Mouse (Mus musculus) hindbrain, embryonic 15.5 days (tissue): ENCODE measurements at regions not wholly inside any gene's neighbourhood (a gene's known extent, or its start where the extent isn't known, plus 50 kb on each side); places are given as distances from the start of the nearest gene placed in this dataset.
"Not testable (repeated sequence)": the region's sequence is repeated elsewhere in the genome, so short reads cannot be mapped to it uniquely, and the experiment has no call there.

Experiments
- ATAC-seq: fragments of 200-750 bp; cut with Nextera tagmentation; 2 replicates; pipeline ENCODE4 v1.8.0; 2017; ENCODE audit warnings: low read depth, moderate number of reproducible peaks, moderate TSS enrichment; ENCODE audit not compliant: low FRiP score
- H3K27ac ChIP-seq: fragments of 300-500 bp; sonication (generic); replicated peaks from 2 replicates; pipeline ENCODE4 v1.5.1; 2015; ENCODE audit warnings: mild to moderate bottlenecking, inconsistent platforms
- H3K27me3 ChIP-seq: fragments of 300-500 bp; sonication (generic); 2 replicates; pipeline ENCODE4 v1.6.1; 2015; ENCODE audit warnings: control low read depth, inconsistent platforms
- H3K36me3 ChIP-seq: fragments of 300-500 bp; sonication (generic); 2 replicates; pipeline ENCODE4 v1.6.1; 2015; ENCODE audit warnings: control low read depth, inconsistent platforms
- H3K4me1 ChIP-seq: fragments of 300-500 bp; sonication (generic); replicated peaks from 2 replicates; pipeline ENCODE4 v1.6.1; 2015; ENCODE audit warnings: control low read depth, inconsistent platforms
- H3K4me2 ChIP-seq: fragments of 300-500 bp; sonication (generic); 2 replicates; pipeline ENCODE4 v1.6.1; 2015; ENCODE audit warnings: moderate library complexity, mild to moderate bottlenecking, inconsistent platforms
- H3K4me3 ChIP-seq: fragments of 300-500 bp; sonication (generic); 2 replicates; pipeline ENCODE4 v1.5.1; 2015; ENCODE audit warnings: mild to moderate bottlenecking, inconsistent platforms
- H3K9ac ChIP-seq: fragments of 300-500 bp; sonication (generic); 2 replicates; pipeline ENCODE4 v1.6.1; 2015; ENCODE audit warnings: inconsistent platforms
- H3K9me3 ChIP-seq: fragments of 300-500 bp; sonication (generic); 2 replicates; pipeline ENCODE4 v1.6.1; 2016; ENCODE audit warnings: control low read depth, inconsistent platforms
- WGBS: fragments of 180-500 bp; shearing (Covaris S2); methylation state at CpG from one replicate; pipeline ENCODE4 v1.1.7; 2015; 5-methylcytosine and 5-hydroxymethylcytosine counted together

- Histone ChIP-seq H3K27me3 (no peaks in the 10 kb centered on the region), H3K4me2 (no peak overlapping the region), H3K9me3 (no peaks in the 10 kb centered on the region), H3K36me3 (no peaks in the 10 kb centered on the region), H3K9ac (no peak overlapping the region), H3K27ac (no peak overlapping the region), H3K4me1 (no peaks in the 10 kb centered on the region), H3K4me3 (no peak overlapping the region)
- ATAC-seq, result no peak
- WGBS, result 92% methylated on average over 6 of the region's 6 CpGs
These were observed 181.9 kb upstream of the Npvf start for GRCm38 (mm10) chr6:50835997-50836625.

- H3K9me3 ChIP-seq, result no peaks in the 10 kb centered on the region
- no peaks in the 10 kb centered on the region for H3K4me1 ChIP-seq
- no peak overlapping the region for H3K27ac ChIP-seq
- WGBS, result 56% methylated on average over 9 of the region's 9 CpGs
- no peak overlapping the region for H3K9ac ChIP-seq
- no peak for ATAC-seq
- no peak overlapping the region for H3K4me2 ChIP-seq
- no peak overlapping the region for H3K4me3 ChIP-seq
- H3K27me3 ChIP-seq, result no peaks in the 10 kb centered on the region
- no peaks in the 10 kb centered on the region for H3K36me3 ChIP-seq
These were observed 186.6 kb upstream of the Npvf start for GRCm38 (mm10) chr6:50840826-50841225.

GRCm38 (mm10) chr6:50845246-50845645 is 191.0 kb upstream of the Npvf start:
- not testable (repeated sequence) for H3K9ac ChIP-seq, H3K4me3 ChIP-seq, H3K4me2 ChIP-seq, H3K36me3 ChIP-seq, ATAC-seq, H3K9me3 ChIP-seq, H3K27ac ChIP-seq, H3K4me1 ChIP-seq, H3K27me3 ChIP-seq
- WGBS, result 90% methylated on average over 2 of the region's 2 CpGs

- no peaks in the 10 kb centered on the region for H3K9me3 ChIP-seq
- peaks cover 10% of the 10 kb centered on the region for H3K4me1 ChIP-seq
- H3K36me3 ChIP-seq, result no peaks in the 10 kb centered on the region
- no peak overlapping the region for H3K9ac ChIP-seq
- WGBS, result 49% methylated on average over 18 of the region's 18 CpGs
- no peak overlapping the region for H3K4me3 ChIP-seq
- H3K27me3 ChIP-seq, result no peaks in the 10 kb centered on the region
- H3K27ac ChIP-seq, result 0 out of 2 replicates have a peak overlapping the region, but pooled peaks have one; percentile 55
- peak; percentile 42; the same call in 1 of the 2 replicates for ATAC-seq
- H3K4me2 ChIP-seq, result no peak overlapping the region
These were observed 192.7 kb upstream of the Npvf start for GRCm38 (mm10) chr6:50846740-50847516.

- Histone ChIP-seq H3K9ac (no peak overlapping the region), H3K4me2 (no peak overlapping the region), H3K27me3 (no peaks in the 10 kb centered on the region), H3K4me1 (peaks cover 10% of the 10 kb centered on the region), H3K9me3 (no peaks in the 10 kb centered on the region), H3K27ac (no peak overlapping the region), H3K36me3 (no peaks in the 10 kb centered on the region), H3K4me3 (no peak overlapping the region)
- ATAC-seq, result no peak
- WGBS, result 82% methylated on average over 7 of the region's 7 CpGs
These were observed 193.3 kb upstream of the Npvf start for GRCm38 (mm10) chr6:50847548-50847947.

- H3K4me1 ChIP-seq, result no peaks in the 10 kb centered on the region
- H3K4me2 ChIP-seq, result no peak overlapping the region
- H3K4me3 ChIP-seq, result no peak overlapping the region
- no peak overlapping the region for H3K9ac ChIP-seq
- 87% methylated on average over 4 of the region's 4 CpGs for WGBS
- ATAC-seq, result no peak
- no peaks in the 10 kb centered on the region for H3K27me3 ChIP-seq
- H3K27ac ChIP-seq, result no peak overlapping the region
- no peaks in the 10 kb centered on the region for H3K9me3 ChIP-seq
- no peaks in the 10 kb centered on the region for H3K36me3 ChIP-seq
These were observed 204.9 kb upstream of the Npvf start for GRCm38 (mm10) chr6:50859162-50859561.

GRCm38 (mm10) chr6:50877991-50878390 is 223.8 kb upstream of the Npvf start:
- no peak overlapping the region for H3K9ac ChIP-seq
- no peaks in the 10 kb centered on the region for H3K4me1 ChIP-seq
- WGBS, result 88% methylated on average over 5 of the region's 5 CpGs
- no peaks in the 10 kb centered on the region for H3K27me3 ChIP-seq
- no peak overlapping the region for H3K4me3 ChIP-seq
- no peak overlapping the region for H3K27ac ChIP-seq
- no peak for ATAC-seq
- no peaks in the 10 kb centered on the region for H3K9me3 ChIP-seq
- no peak overlapping the region for H3K4me2 ChIP-seq
- no peaks in the 10 kb centered on the region for H3K36me3 ChIP-seq

GRCm38 (mm10) chr6:50882298-50882697 is 228.1 kb upstream of the Npvf start:
- Histone ChIP-seq H3K9me3 (no peaks in the 10 kb centered on the region), H3K27ac (no peak overlapping the region), H3K9ac (no peak overlapping the region), H3K4me3 (no peak overlapping the region), H3K27me3 (no peaks in the 10 kb centered on the region), H3K4me2 (no peak overlapping the region), H3K4me1 (no peaks in the 10 kb centered on the region), H3K36me3 (no peaks in the 10 kb centered on the region)
- no peak for ATAC-seq
- 56% methylated on average over 3 of the region's 3 CpGs for WGBS

GRCm38 (mm10) chr6:50882759-50883158 is 228.5 kb upstream of the Npvf start:
- WGBS, result 72% methylated on average over 4 of the region's 4 CpGs
- no peak for ATAC-seq
- H3K4me1 ChIP-seq, result no peaks in the 10 kb centered on the region
- no peaks in the 10 kb centered on the region for H3K9me3 ChIP-seq
- no peak overlapping the region for H3K9ac ChIP-seq
- H3K4me2 ChIP-seq, result no peak overlapping the region
- H3K36me3 ChIP-seq, result no peaks in the 10 kb centered on the region
- no peak overlapping the region for H3K27ac ChIP-seq
- H3K4me3 ChIP-seq, result no peak overlapping the region
- no peaks in the 10 kb centered on the region for H3K27me3 ChIP-seq

GRCm38 (mm10) chr6:50885031-50885430 is 230.8 kb upstream of the Npvf start:
- Histone ChIP-seq H3K4me2 (no peak overlapping the region), H3K9me3 (no peaks in the 10 kb centered on the region), H3K36me3 (no peaks in the 10 kb centered on the region), H3K4me3 (no peak overlapping the region), H3K27ac (no peak overlapping the region), H3K9ac (no peak overlapping the region), H3K4me1 (peaks cover 2% of the 10 kb centered on the region), H3K27me3 (no peaks in the 10 kb centered on the region)
- no peak for ATAC-seq
- WGBS, result 93% methylated on average over 4 of the region's 4 CpGs

GRCm38 (mm10) chr6:50885771-50886360 is 231.6 kb upstream of the Npvf start:
- H3K36me3 ChIP-seq, result no peaks in the 10 kb centered on the region
- peaks cover 10% of the 10 kb centered on the region for H3K4me1 ChIP-seq
- no peak overlapping the region for H3K9ac ChIP-seq
- no peak overlapping the region for H3K4me2 ChIP-seq
- no peaks in the 10 kb centered on the region for H3K9me3 ChIP-seq
- no peak overlapping the region for H3K27ac ChIP-seq
- WGBS, result 83% methylated on average over 8 of the region's 8 CpGs
- no peaks in the 10 kb centered on the region for H3K27me3 ChIP-seq
- ATAC-seq, result no peak
- H3K4me3 ChIP-seq, result no peak overlapping the region

- Histone ChIP-seq H3K36me3 (no peaks in the 10 kb centered on the region), H3K4me1 (peaks cover 27% of the 10 kb centered on the region), H3K9ac (no peak overlapping the region), H3K27me3 (no peaks in the 10 kb centered on the region), H3K4me2 (peak overlapping the region; percentile 40), H3K4me3 (no peak overlapping the region), H3K9me3 (no peaks in the 10 kb centered on the region), H3K27ac (peak overlapping the region; percentile 84)
- peak; percentile 89 for ATAC-seq
- 9% methylated on average over 25 of the region's 25 CpGs for WGBS
These were observed 236.3 kb upstream of the Npvf start for GRCm38 (mm10) chr6:50890370-50891204.
